Mouse (Mus musculus): ENCODE measurements around the gene Bbs7. TPM values are rescaled to one million over a fixed set of nuclear protein-coding genes. Genes with fewer than 3 reads are reported as not detected.

The Bbs7 gene
- polyA plus RNA-seq, 1 experiment from 2014 or later: 10.4 TPM

DNA sequence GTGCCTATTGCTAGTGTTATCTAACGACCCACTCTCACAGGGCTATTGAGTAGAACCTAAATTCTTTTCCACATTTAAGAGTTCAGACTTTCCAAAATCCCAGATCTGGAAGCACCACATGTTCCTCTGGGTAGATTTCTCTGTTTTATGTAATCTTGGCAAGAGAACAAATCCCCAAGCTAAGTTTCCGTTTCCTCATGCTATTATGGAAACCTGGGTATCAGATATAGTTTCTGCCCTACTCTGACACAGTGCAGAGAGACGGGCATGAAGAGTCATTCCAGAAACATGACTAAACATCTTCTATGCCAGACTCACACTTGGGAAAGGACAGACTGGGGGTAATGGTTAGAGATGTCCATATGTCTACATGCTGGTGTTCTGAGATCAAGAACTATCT lies 88.8 kb downstream of the Bbs7 start:
- peaks cover 30% of the 10 kb centered on the region for H3K27me3 ChIP-seq (replicated peaks; ENCODE audit: control insufficient read depth, insufficient read depth, low read length)
- H3K9me3 ChIP-seq (ENCODE audit: control insufficient read depth, low read length): no peaks in the 10 kb centered on the region
- H3K9ac ChIP-seq (ENCODE audit: low read length): no peak overlapping the region
- no peaks in the 10 kb centered on the region for H3K36me3 ChIP-seq (ENCODE audit: control insufficient read depth, insufficient read depth, low read length)
- ATAC-seq (replicated peaks; ENCODE audit: low FRiP score, low TSS enrichment, low read depth) (no peak), DNase-seq (ENCODE audit: low spot score) (no peak)
- H3K4me2 ChIP-seq (ENCODE audit: low read length): no peak overlapping the region
- no peaks in the 10 kb centered on the region for H3K4me1 ChIP-seq (replicated peaks; ENCODE audit: control insufficient read depth, insufficient read depth, low read length)
- 61% methylated on average over 3 of the region's 3 CpGs for WGBS
- H3K4me3 ChIP-seq (ENCODE audit: low read depth, low read length): no peak overlapping the region
- no peak overlapping the region for H3K27ac ChIP-seq (ENCODE audit: low read depth)

Other genes starting within 250 kb of the Bbs7 start
- 240 and 277 TPM in 2 replicates for gene Anxa5, start 137.6 kb downstream of the Bbs7 start, polyA plus RNA-seq (2014; fragmentation: Nextera tagmentation; extraction: Ambion mirVana)
- 1.7 and 1.9 TPM in 2 replicates for gene 1810062G17Rik, start 137.5 kb downstream of the Bbs7 start, polyA plus RNA-seq (2014; fragmentation: Nextera tagmentation; extraction: Ambion mirVana)
- gene Gm11549, start 91.7 kb downstream of the Bbs7 start, polyA plus RNA-seq (2014; fragmentation: Nextera tagmentation; extraction: Ambion mirVana): 0.16 and 0.20 TPM in 2 replicates
- 60.7 and 62.1 TPM in 2 replicates for gene Exosc9, start 60.9 kb downstream of the Bbs7 start, polyA plus RNA-seq (2014; fragmentation: Nextera tagmentation; extraction: Ambion mirVana)
- 210 and 219 TPM in 2 replicates for gene Ccna2, start 41.3 kb downstream of the Bbs7 start, polyA plus RNA-seq (2014; fragmentation: Nextera tagmentation; extraction: Ambion mirVana)
- 3.7 and 5.6 TPM in 2 replicates for gene Trpc3, start 76.7 kb upstream of the Bbs7 start, polyA plus RNA-seq (2014; fragmentation: Nextera tagmentation; extraction: Ambion mirVana)
- 54.3 and 56.8 TPM in 2 replicates for gene 4932438A13Rik, start 249.6 kb upstream of the Bbs7 start, polyA plus RNA-seq (2014; fragmentation: Nextera tagmentation; extraction: Ambion mirVana)

All from intestine, embryonic 14.5 days (tissue).